Mouse (Mus musculus) liver, adult 2 months (tissue): ENCODE data around the gene Ehf.

Source experiments
- CTCF ChIP-seq: fragments of 200-500 bp; IDR thresholded peaks from 2 replicates; pipeline ENCODE4 v1.5.1; 2011; ENCODE audit warnings: low read depth, low read length, control low read depth
- POLR2A ChIP-seq: fragments of 200-500 bp; IDR thresholded peaks from 2 replicates; pipeline ENCODE4 v1.6.1; 2011; ENCODE audit warnings: low read length, control low read depth; ENCODE audit not compliant: insufficient read depth; ENCODE audit errors: extremely low read depth

- TF ChIP-seq CTCF (no peak), POLR2A (no peak)
Observed at GRCm38 (mm10) chr2:103312640-103313039, 9.6 kb upstream of the Ehf start.
